Mouse (Mus musculus): ENCODE results near the gene Cdc42ep3.

The Cdc42ep3 gene

GRCm38 (mm10) chr17:79343334-79343946, 11.5 kb downstream of the Cdc42ep3 start:
- DNase-seq, result no peak

GRCm38 (mm10) chr17:79342639-79343333, 12.1 kb downstream of the Cdc42ep3 start:
- no peak for DNase-seq

GRCm38 (mm10) chr17:79341946-79342470, 12.9 kb downstream of the Cdc42ep3 start:
- no peak for DNase-seq

GRCm38 (mm10) chr17:79337494-79337893, 17.4 kb downstream of the Cdc42ep3 start:
- DNase-seq, result no peak

- no peak for DNase-seq
Observed at GRCm38 (mm10) chr17:79334701-79335100, 20.2 kb downstream of the Cdc42ep3 start.

- DNase-seq, result no peak
Observed at GRCm38 (mm10) chr17:79333650-79334049, 21.2 kb downstream of the Cdc42ep3 start.

GRCm38 (mm10) chr17:79332864-79333263, 22.0 kb downstream of the Cdc42ep3 start:
- DNase-seq, result no peak

GRCm38 (mm10) chr17:79330397-79330796, 24.5 kb downstream of the Cdc42ep3 start:
- DNase-seq, result no peak

- DNase-seq, result no peak
Observed at GRCm38 (mm10) chr17:79326868-79327376, 28.0 kb downstream of the Cdc42ep3 start.

- no peak for DNase-seq
Observed at GRCm38 (mm10) chr17:79317085-79317751, 37.7 kb downstream of the Cdc42ep3 start.

- no peak for DNase-seq
Observed at GRCm38 (mm10) chr17:79315415-79316094, 39.3 kb downstream of the Cdc42ep3 start.

- DNase-seq, result no peak
Observed at GRCm38 (mm10) chr17:79310465-79310864, 44.4 kb downstream of the Cdc42ep3 start.

- no peak for DNase-seq
Observed at GRCm38 (mm10) chr17:79309506-79309905, 45.4 kb downstream of the Cdc42ep3 start.

- no peak for DNase-seq
Observed at GRCm38 (mm10) chr17:79305644-79306043, 49.2 kb downstream of the Cdc42ep3 start.

- DNase-seq, result no peak
Observed at GRCm38 (mm10) chr17:79303744-79304497, 51.0 kb downstream of the Cdc42ep3 start.

GRCm38 (mm10) chr17:79303238-79303637, 51.7 kb downstream of the Cdc42ep3 start:
- DNase-seq, result no peak

- DNase-seq, result no peak
Observed at GRCm38 (mm10) chr17:79299925-79300324, 55.0 kb downstream of the Cdc42ep3 start.

GRCm38 (mm10) chr17:79298968-79299367, 55.9 kb downstream of the Cdc42ep3 start:
- no peak for DNase-seq

- DNase-seq, result no peak
Observed at GRCm38 (mm10) chr17:79295926-79296325, 59.0 kb downstream of the Cdc42ep3 start.

- no peak for DNase-seq
Observed at GRCm38 (mm10) chr17:79291672-79292071, 63.2 kb downstream of the Cdc42ep3 start.

- no peak for DNase-seq
Observed at GRCm38 (mm10) chr17:79290697-79291096, 64.2 kb downstream of the Cdc42ep3 start.

- DNase-seq, result no peak
Observed at GRCm38 (mm10) chr17:79287302-79287701, 67.6 kb downstream of the Cdc42ep3 start.
